Mouse (Mus musculus): ENCODE data around the gene Mien1.

Gene Mien1

GRCm38 (mm10) chr11:98389221-98389780 is 49.5 kb downstream of the Mien1 start:
- DNase-seq (ENCODE audit: low read depth, low spot score) = peak; percentile 60

- DNase-seq (ENCODE audit: low read depth, low spot score) = no peak
Measured at GRCm38 (mm10) chr11:98388282-98388681, 50.5 kb downstream of the Mien1 start.
